Mouse (Mus musculus): ENCODE measurements around the gene Tex13b. TPM values are rescaled to one million over a fixed set of nuclear protein-coding genes. Genes with fewer than 3 reads are reported as not detected.
"Not testable (repeated sequence)": the region's sequence is repeated elsewhere in the genome, so short reads cannot be mapped to it uniquely, and the experiment has no call there.

Tex13b gene
- polyA plus RNA-seq (2011; ENCODE audit: insufficient read depth, insufficient read length, low replicate concordance, missing spikeins), result 0.75 and 1.6 TPM in 2 replicates

DNA sequence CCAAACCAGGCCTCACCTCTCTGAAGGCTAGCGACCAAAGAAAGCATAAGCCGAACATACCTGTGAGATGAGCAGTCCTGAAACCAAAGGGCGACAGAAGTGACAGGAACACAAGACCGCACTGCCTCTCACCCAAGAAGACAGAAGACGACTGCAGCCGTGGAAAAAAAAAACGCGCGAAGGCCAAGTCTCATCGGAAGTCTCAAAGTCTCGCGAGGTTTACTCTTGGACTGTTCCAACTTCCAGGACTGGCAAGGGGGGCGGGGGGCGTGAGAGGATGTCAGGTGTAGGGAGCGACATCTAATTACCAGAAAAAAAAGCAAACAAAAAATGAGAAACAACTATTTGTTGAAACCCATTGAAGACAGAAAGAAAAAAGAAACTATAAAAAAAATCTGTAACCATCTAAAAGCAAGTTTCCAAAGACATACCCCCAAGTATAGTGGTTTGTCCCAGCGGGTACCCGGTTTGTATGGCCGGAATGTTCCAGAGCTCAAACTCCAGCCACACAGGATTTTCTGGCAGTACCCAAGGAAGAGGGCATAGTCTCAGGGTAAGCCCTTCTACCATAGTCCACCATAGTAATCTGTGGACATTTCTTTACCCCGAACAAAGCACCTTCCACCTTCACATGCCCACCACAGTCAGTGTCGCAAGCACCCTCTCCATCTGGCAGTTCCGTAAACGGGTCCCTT, at the start of gene Tex13b:
Tex13b (minus strand) TSS at position 122 of the 695 bp plus-strand sequence.
- TF ChIP-seq CTCF (IDR thresholded peaks at IDR 0.05; ENCODE audit: control insufficient read depth, insufficient read depth, low read length), result no peak
- no peak for TF ChIP-seq POLR2A (IDR thresholded peaks at IDR 0.05; ENCODE audit: borderline replicate concordance, control insufficient read depth, low read depth, low read length)
- H3K4me3 ChIP-seq (replicated peaks; ENCODE audit: control insufficient read depth, low read depth, low read length), result no peak within 1 kb of the TSS
- no peaks in the 10 kb centered on the region for H3K4me1 ChIP-seq (ENCODE audit: control insufficient read depth, insufficient read depth, low read length)
- no peak within 1 kb of the TSS for H3K27ac ChIP-seq (ENCODE audit: control insufficient read depth, insufficient read depth, low read depth, low read length, poor library complexity)
- 87% methylated on average over 22 of the region's 22 CpGs for WGBS

DNA sequence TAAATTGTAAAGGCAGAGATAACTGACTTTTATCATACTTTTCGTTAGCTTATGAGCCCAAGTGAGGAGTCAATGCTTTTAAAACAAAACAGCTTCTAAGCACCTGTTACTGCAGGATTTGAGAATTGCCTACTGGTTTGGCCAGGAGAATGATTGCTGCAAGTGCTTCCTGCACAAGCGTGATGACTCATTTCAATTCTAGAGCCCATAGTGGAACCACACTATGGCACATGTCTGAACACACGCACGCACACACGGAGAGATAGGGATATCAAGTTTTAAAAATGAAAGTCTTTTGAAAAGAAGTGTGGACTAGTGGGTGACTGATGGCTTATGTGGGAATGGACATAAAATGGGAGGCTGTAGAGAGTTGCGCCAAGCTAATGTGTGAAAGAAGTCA, 49.5 kb upstream of the Tex13b start:
- no peak overlapping the region for H3K4me3 ChIP-seq (replicated peaks; ENCODE audit: control insufficient read depth, low read depth, low read length)
- H3K4me1 ChIP-seq (ENCODE audit: control insufficient read depth, insufficient read depth, low read length), result no peaks in the 10 kb centered on the region
- 43% methylated on average over 6 of the region's 6 CpGs for WGBS
- TF ChIP-seq POLR2A (IDR thresholded peaks at IDR 0.05; ENCODE audit: borderline replicate concordance, control insufficient read depth, low read depth, low read length), result no peak
- no peak for TF ChIP-seq CTCF (IDR thresholded peaks at IDR 0.05; ENCODE audit: control insufficient read depth, insufficient read depth, low read length)
- H3K27ac ChIP-seq (ENCODE audit: control insufficient read depth, insufficient read depth, low read depth, low read length, poor library complexity), result no peak overlapping the region

DNA sequence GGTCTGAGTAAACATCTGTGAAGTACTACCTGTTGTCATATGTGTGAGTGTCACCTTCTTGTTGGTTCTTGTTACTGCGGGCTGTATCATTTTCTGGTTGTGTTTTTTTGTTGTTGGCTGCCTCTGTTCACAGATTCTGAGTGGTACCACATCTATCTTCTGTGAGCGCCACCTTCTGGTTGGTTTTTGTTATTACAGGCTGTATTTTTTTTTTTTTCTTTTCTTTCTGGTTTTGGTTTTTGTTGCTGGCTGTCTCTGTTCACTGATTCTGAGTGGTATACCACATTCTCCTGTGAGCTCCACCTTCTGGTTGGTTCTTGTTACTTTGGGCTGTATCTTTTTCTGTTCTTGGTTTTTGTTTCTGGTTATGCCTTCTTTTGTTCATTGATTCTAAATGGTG, 44.2 kb upstream of the Tex13b start:
- Histone ChIP-seq H3K4me1 (ENCODE audit: control insufficient read depth, insufficient read depth, low read length) (no peaks in the 10 kb centered on the region), H3K27ac (ENCODE audit: control insufficient read depth, insufficient read depth, low read depth, low read length, poor library complexity) (no peak overlapping the region), H3K4me3 (replicated peaks; ENCODE audit: control insufficient read depth, low read depth, low read length) (no peak overlapping the region)
- WGBS, result 31% methylated on average over 2 of the region's 2 CpGs
- TF ChIP-seq POLR2A (IDR thresholded peaks at IDR 0.05; ENCODE audit: borderline replicate concordance, control insufficient read depth, low read depth, low read length), result no peak

DNA sequence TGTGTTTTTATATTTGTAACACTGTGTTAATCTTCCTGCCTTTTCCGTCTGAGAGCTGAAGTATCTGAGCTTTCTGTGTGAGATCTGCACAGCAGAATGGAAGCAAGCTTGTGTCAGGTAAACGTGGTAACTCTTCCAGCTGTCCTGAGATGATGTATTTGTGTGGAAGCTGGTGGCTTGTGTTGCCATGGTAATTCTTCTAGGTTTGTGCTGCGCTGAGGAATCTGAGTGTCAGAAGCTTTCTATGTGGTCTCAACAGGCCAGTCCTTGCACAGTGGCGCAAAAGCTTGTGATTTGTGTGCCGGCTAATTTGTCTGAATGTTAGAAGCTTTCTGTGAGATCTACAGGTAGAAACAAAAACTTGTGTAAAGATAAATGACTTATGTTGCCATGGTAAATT, 43.8 kb upstream of the Tex13b start:
- WGBS, result 65% methylated on average over 5 of the region's 5 CpGs
- H3K4me1 ChIP-seq (ENCODE audit: control insufficient read depth, insufficient read depth, low read length); H3K27ac ChIP-seq (ENCODE audit: control insufficient read depth, insufficient read depth, low read depth, low read length, poor library complexity); H3K4me3 ChIP-seq (replicated peaks; ENCODE audit: control insufficient read depth, low read depth, low read length): not testable (repeated sequence)

DNA sequence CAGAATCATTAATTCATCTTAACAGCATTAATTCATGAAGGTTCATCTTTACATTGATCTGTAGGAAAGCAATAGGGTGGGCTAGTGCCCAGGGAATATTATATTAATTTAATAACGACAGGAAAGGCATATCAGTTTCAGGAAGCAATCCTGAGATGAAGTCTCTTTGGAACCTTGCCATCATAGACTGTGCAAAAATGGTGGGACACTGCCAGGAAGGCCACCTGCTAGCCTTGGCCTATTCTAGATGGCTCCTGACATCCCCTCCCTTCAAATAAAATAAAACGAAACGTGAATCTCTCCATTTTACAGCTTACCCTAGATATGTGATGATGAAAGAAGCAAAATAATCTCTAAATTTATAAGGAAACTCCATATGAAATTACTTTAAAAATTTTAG, 41.3 kb upstream of the Tex13b start:
- 75% methylated on average over 3 of the region's 3 CpGs for WGBS
- TF ChIP-seq CTCF (IDR thresholded peaks at IDR 0.05; ENCODE audit: control insufficient read depth, insufficient read depth, low read length), result no peak
- TF ChIP-seq POLR2A (IDR thresholded peaks at IDR 0.05; ENCODE audit: borderline replicate concordance, control insufficient read depth, low read depth, low read length), result no peak
- no peaks in the 10 kb centered on the region for H3K4me1 ChIP-seq (ENCODE audit: control insufficient read depth, insufficient read depth, low read length)
- no peak overlapping the region for H3K27ac ChIP-seq (ENCODE audit: control insufficient read depth, insufficient read depth, low read depth, low read length, poor library complexity)
- no peak overlapping the region for H3K4me3 ChIP-seq (replicated peaks; ENCODE audit: control insufficient read depth, low read depth, low read length)

DNA sequence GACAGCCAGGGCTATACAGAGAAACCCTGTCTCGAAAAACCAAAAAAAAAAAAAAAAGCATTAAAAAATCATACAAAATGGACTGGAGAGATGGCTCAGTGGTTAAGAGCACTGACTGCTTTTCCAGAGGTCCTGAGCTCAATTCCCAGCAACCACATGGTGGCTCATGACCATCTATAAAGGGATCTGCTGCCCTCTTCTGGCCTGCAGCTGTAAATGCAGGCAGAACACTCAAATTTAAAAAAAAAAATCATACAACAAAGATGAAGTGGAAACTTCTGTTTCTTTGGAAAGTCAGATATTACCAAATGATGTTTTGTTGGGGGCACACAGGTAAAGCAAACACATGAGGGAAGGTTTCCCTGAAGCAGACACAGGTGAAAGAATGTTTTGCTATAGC, 32.2 kb upstream of the Tex13b start:
- peak; percentile 15; the same call in 1 of the 2 replicates for TF ChIP-seq CTCF (IDR thresholded peaks at IDR 0.05; ENCODE audit: control insufficient read depth, insufficient read depth, low read length)
- H3K27ac ChIP-seq (ENCODE audit: control insufficient read depth, insufficient read depth, low read depth, low read length, poor library complexity); H3K4me1 ChIP-seq (ENCODE audit: control insufficient read depth, insufficient read depth, low read length); H3K4me3 ChIP-seq (replicated peaks; ENCODE audit: control insufficient read depth, low read depth, low read length): not testable (repeated sequence)
- no CpG with 5 or more reads among the region's 1 CpGs for WGBS

DNA sequence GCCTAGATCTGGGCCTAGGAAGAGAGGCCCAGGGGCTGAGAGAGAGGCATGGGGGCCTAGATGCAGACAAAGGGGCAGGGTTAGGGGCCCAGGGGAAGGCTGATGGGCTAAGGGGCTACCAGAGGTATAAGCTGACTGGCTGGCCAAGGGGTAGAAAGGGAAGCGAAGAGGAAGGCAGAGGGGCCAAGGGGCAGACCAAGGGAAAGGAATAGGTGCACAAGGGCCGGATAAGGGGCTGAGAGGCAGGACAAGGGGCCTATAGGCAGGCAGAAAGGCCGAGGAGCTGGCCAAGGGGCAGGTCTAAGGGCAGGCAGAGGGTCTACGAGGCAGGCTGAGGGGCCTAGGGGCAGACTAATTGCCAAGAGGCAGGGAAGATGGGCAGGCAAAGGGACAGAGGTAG, 26.7 kb upstream of the Tex13b start:
- Histone ChIP-seq H3K27ac (ENCODE audit: control insufficient read depth, insufficient read depth, low read depth, low read length, poor library complexity) (no peak overlapping the region), H3K4me1 (ENCODE audit: control insufficient read depth, insufficient read depth, low read length) (no peaks in the 10 kb centered on the region), H3K4me3 (replicated peaks; ENCODE audit: control insufficient read depth, low read depth, low read length) (no peak overlapping the region)
- 72% methylated on average over 4 of the region's 4 CpGs for WGBS
- TF ChIP-seq POLR2A (IDR thresholded peaks at IDR 0.05; ENCODE audit: borderline replicate concordance, control insufficient read depth, low read depth, low read length) (no peak), CTCF (IDR thresholded peaks at IDR 0.05; ENCODE audit: control insufficient read depth, insufficient read depth, low read length) (no peak)

DNA sequence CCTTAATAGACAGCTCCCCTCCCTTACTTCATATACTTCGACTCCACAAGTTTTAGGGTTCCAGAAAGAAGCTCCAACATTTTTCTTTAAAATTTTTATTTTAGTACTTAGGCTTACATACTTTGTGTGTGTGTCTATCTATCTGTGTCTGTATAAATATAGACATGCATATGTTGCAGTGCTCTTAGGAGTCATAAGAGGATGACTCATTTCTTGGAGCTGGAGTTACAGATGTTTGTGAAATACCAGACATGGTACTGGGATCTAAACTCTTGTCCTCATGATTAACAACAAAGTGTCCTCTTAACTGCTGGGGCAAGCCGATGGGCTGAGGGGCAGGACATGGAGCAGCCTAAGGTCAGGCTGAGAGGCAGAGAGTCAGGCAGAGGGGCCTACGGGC, 24.8 kb upstream of the Tex13b start:
- 67% methylated on average over 3 of the region's 3 CpGs for WGBS
- no peak overlapping the region for H3K4me3 ChIP-seq (replicated peaks; ENCODE audit: control insufficient read depth, low read depth, low read length)
- no peak overlapping the region for H3K27ac ChIP-seq (ENCODE audit: control insufficient read depth, insufficient read depth, low read depth, low read length, poor library complexity)
- no peaks in the 10 kb centered on the region for H3K4me1 ChIP-seq (ENCODE audit: control insufficient read depth, insufficient read depth, low read length)
- TF ChIP-seq POLR2A (IDR thresholded peaks at IDR 0.05; ENCODE audit: borderline replicate concordance, control insufficient read depth, low read depth, low read length), result no peak
- no peak for TF ChIP-seq CTCF (IDR thresholded peaks at IDR 0.05; ENCODE audit: control insufficient read depth, insufficient read depth, low read length)

DNA sequence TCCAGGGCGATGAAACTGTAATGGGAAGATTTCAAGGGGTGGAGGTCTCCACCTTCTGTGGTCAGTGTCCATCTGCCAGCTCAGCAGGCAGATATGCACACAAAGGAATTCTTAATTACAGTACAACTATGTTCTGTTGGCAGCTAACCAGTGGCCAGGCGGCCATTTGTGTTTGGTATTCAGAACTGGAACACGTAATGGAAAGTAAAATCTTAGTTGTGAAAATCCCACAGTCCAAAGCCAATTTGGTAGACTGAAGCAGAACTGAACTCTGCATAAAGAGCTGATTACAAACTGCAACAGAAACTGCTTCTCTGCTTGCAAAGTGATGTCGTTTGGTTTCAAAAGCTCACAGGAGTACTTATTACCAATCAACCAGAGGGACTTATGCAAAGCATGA, 18.5 kb upstream of the Tex13b start:
- TF ChIP-seq POLR2A (IDR thresholded peaks at IDR 0.05; ENCODE audit: borderline replicate concordance, control insufficient read depth, low read depth, low read length) (no peak), CTCF (IDR thresholded peaks at IDR 0.05; ENCODE audit: control insufficient read depth, insufficient read depth, low read length) (no peak)
- Histone ChIP-seq H3K4me3 (replicated peaks; ENCODE audit: control insufficient read depth, low read depth, low read length) (no peak overlapping the region), H3K4me1 (ENCODE audit: control insufficient read depth, insufficient read depth, low read length) (no peaks in the 10 kb centered on the region), H3K27ac (ENCODE audit: control insufficient read depth, insufficient read depth, low read depth, low read length, poor library complexity) (no peak overlapping the region)
- 72% methylated on average over 4 of the region's 4 CpGs for WGBS
